Mouse (Mus musculus) liver, embryonic 14.5 days (tissue): ENCODE results near the gene Rtn2.

Source experiments
- CTCF ChIP-seq: IDR thresholded peaks from 2 replicates; pipeline ENCODE4 v1.5.1; 2016; ENCODE audit warnings: antibody characterized with exemption, low read depth, control low read depth
- EP300 ChIP-seq: IDR thresholded peaks from 2 replicates; pipeline ENCODE4 v1.6.1; 2016; ENCODE audit warnings: antibody characterized with exemption, low read depth

- TF ChIP-seq CTCF (no peak), EP300 (no peak)
Measured at GRCm38 (mm10) chr7:19301461-19302263, 19.2 kb downstream of the Rtn2 start.
